Mouse (Mus musculus) B cell, adult 2 months (primary cell): ENCODE measurements around the gene Naaladl1.
A peak's percentile ranks its signal among the peaks of the same experiment; 100 is the strongest.
"Not testable (repeated sequence)": the region's sequence is repeated elsewhere in the genome, so short reads cannot be mapped to it uniquely, and the experiment has no call there.

Experiments used
- DNase-seq, 2 experiments: peaks; one replicate each; pipeline ENCODE4 v3.0.0; 2022

Naaladl1 gene

GRCm38 (mm10) chr19:6084478-6085248 lies 20.9 kb upstream of the Naaladl1 start, which contains the start of the genes Zfpl1 and Cdca5:
TSS of gene Zfpl1 (minus strand) at chr19:6084956.
TSS of gene Cdca5 (plus strand) at chr19:6084983.
- peak; percentile 97 for DNase-seq

GRCm38 (mm10) chr19:6085417-6085879 lies 20.1 kb upstream of the Naaladl1 start:
- peak; percentile 59 to 64 for DNase-seq

- no peak for DNase-seq
Measured at GRCm38 (mm10) chr19:6088841-6089240, 16.7 kb upstream of the Naaladl1 start.

GRCm38 (mm10) chr19:6094119-6094518 lies 11.5 kb upstream of the Naaladl1 start, which contains the start of gene AC131692.1:
TSS of gene AC131692.1 (plus strand) at chr19:6094419.
- DNase-seq: no peak

- DNase-seq: no peak
Measured at GRCm38 (mm10) chr19:6097847-6098246, 7.7 kb upstream of the Naaladl1 start.

- no peak for DNase-seq
Measured at GRCm38 (mm10) chr19:6101186-6101585, 4.4 kb upstream of the Naaladl1 start.

- no peak for DNase-seq
Measured at GRCm38 (mm10) chr19:6102169-6102853, 3.3 kb upstream of the Naaladl1 start.

GRCm38 (mm10) chr19:6104476-6104875 lies 1.1 kb upstream of the Naaladl1 start:
- DNase-seq: no peak

GRCm38 (mm10) chr19:6113116-6113515 lies 7.5 kb downstream of the Naaladl1 start:
- DNase-seq: no peak

- no peak for DNase-seq
Measured at GRCm38 (mm10) chr19:6116113-6116850, 10.7 kb downstream of the Naaladl1 start.

- DNase-seq: no peak
Measured at GRCm38 (mm10) chr19:6117346-6117985, 11.9 kb downstream of the Naaladl1 start.

GRCm38 (mm10) chr19:6117986-6118676 lies 12.5 kb downstream of the Naaladl1 start, which contains the start of gene Sac3d1:
TSS of gene Sac3d1 (minus strand) at chr19:6118650.
- DNase-seq: peak; percentile 87 to 89

- DNase-seq: no peak
Measured at GRCm38 (mm10) chr19:6118677-6119185, 13.1 kb downstream of the Naaladl1 start.

- DNase-seq: no peak
Measured at GRCm38 (mm10) chr19:6121761-6122160, 16.2 kb downstream of the Naaladl1 start.

- DNase-seq: no peak
Measured at GRCm38 (mm10) chr19:6123330-6123729, 17.7 kb downstream of the Naaladl1 start.

GRCm38 (mm10) chr19:6124898-6125297 lies 19.3 kb downstream of the Naaladl1 start:
- DNase-seq: no peak

- peak; percentile 78 to 81 for DNase-seq
Measured at GRCm38 (mm10) chr19:6126289-6126688, 20.7 kb downstream of the Naaladl1 start.

- DNase-seq: no peak
Measured at GRCm38 (mm10) chr19:6126789-6127580, 21.4 kb downstream of the Naaladl1 start.

GRCm38 (mm10) chr19:6127760-6128341 lies 22.3 kb downstream of the Naaladl1 start, which contains the start of gene Snx15:
TSS of gene Snx15 (minus strand) at chr19:6128304.
- DNase-seq: peak; percentile 97

GRCm38 (mm10) chr19:6130414-6131128 lies 25.0 kb downstream of the Naaladl1 start:
- DNase-seq: not testable (repeated sequence)
